Mouse (Mus musculus) c-Kit-positive CD71-positive TER-119-negative erythroid progenitor cells, embryonic 14.5 days (primary cell): ENCODE data around the gene Olfr1308.

Experiments used
- DNase-seq: peaks from one replicate; pipeline ENCODE4 v3.0.0-alpha.2; 2013; ENCODE audit warnings: low read depth

Gene Olfr1308

GRCm38 (mm10) chr2:111964844-111965243 is at the start of gene Olfr1308:
Olfr1308 (minus strand) TSS chr2:111964944.
- no peak for DNase-seq

GRCm38 (mm10) chr2:112012608-112013007 is 47.9 kb upstream of the Olfr1308 start, which contains the start of gene Olfr1310:
Olfr1310 (minus strand) TSS chr2:112012708.
- DNase-seq = no peak

DNA sequence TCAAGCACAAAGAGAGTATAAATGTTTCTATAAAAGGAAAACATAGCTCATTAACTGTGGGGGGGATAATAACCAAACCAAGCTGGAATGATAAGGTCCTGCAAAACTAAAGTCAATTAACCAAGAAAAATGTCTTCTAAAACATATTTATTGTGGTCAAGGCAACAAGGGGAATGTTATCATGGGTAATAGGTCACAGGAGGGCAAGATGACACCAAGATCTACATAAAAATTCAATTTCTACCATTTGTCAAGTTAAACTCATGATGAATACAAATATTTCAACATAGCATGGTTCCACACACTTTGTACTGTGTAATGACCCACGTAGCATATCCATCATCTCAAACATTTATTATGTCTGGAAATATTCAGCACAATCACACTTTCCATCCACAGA is 25.4 kb upstream of the Olfr1308 start, which contains the start of gene Olfr1309:
Gene Olfr1309, minus strand, starts transcription at position 101 of the 400 bp plus-strand sequence.
- no peak for DNase-seq

DNA sequence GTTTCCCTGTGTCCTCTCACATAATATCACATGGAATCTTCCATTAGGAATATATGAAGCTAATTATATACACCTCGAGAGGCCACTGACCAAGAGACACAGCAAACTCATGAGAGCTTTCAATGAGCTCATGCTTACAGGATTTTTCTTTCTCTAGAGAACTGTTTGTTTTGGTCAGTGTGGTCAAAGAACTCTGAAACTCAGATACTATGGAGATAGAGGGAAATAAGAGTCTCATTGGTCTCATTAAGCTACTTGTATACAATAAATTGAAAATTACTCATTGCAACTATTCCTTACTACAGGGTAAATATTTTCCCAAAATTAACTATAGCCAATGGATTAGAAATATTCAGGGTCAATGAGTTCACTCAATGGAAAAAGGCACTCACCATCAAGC is 15.4 kb downstream of the Olfr1308 start, which contains the start of gene Olfr1307:
Gene Olfr1307, minus strand, starts transcription at position 101 of the 400 bp plus-strand sequence.
- no peak for DNase-seq

DNA sequence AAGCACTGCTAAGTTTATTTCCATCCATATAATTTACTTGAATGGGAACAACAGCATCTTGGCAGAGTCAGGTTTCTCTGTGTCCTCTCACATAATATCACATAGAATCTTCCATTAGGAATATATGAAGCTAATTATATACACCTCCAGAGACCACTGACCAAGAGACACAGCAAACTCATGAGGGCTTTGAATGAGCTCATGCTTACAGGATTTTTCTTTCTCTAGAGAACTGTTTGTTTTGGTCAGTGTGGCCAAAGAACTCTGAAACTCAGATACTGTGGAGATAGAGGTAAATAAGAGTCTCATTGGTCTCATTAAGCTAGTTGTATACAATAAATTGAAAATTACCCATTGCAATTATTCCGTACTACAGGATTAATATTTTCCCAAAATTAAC is 48.6 kb downstream of the Olfr1308 start, which contains the start of gene Olfr1306:
Gene Olfr1306, minus strand, starts transcription at position 101 of the 400 bp plus-strand sequence.
- DNase-seq = no peak
